Mouse (Mus musculus) spleen, postnatal 4 days (tissue): ENCODE measurements around the gene Phf11c.
"Not testable (repeated sequence)": the region's sequence is repeated elsewhere in the genome, so short reads cannot be mapped to it uniquely, and the experiment has no call there.

Experiments used
- DNase-seq, 2 experiments: peaks; one replicate each; pipeline ENCODE4 v3.0.0; 2022; ENCODE audit warnings: low spot score in 2 of 2

Gene Phf11c

GRCm38 (mm10) chr14:59395281-59395680 lies at the start of gene Phf11c:
Phf11c (minus strand) TSS chr14:59395381.
- DNase-seq = no peak

GRCm38 (mm10) chr14:59441472-59441805 lies 46.3 kb upstream of the Phf11c start:
- DNase-seq = no peak

GRCm38 (mm10) chr14:59440558-59441471 lies 45.6 kb upstream of the Phf11c start, which contains the start of the genes Setdb2 and Cab39l:
Setdb2 (minus strand) TSS chr14:59440884.
Cab39l (plus strand) TSS chr14:59440972.
- peak; percentile 94 to 97 for DNase-seq

GRCm38 (mm10) chr14:59440039-59440438 lies 44.9 kb upstream of the Phf11c start:
- DNase-seq = no peak

GRCm38 (mm10) chr14:59438505-59438904 lies 43.3 kb upstream of the Phf11c start:
- DNase-seq = no peak

GRCm38 (mm10) chr14:59437398-59437797 lies 42.2 kb upstream of the Phf11c start:
- DNase-seq = no peak

GRCm38 (mm10) chr14:59435206-59435605 lies 40.0 kb upstream of the Phf11c start:
- DNase-seq = no peak

GRCm38 (mm10) chr14:59433902-59434301 lies 38.7 kb upstream of the Phf11c start:
- DNase-seq = no peak

- DNase-seq = no peak
These were observed 35.4 kb upstream of the Phf11c start for GRCm38 (mm10) chr14:59430556-59430955.

GRCm38 (mm10) chr14:59422912-59423663 lies 27.9 kb upstream of the Phf11c start:
- DNase-seq = no peak

GRCm38 (mm10) chr14:59418171-59418570 lies 23.0 kb upstream of the Phf11c start:
- DNase-seq = no peak

- DNase-seq = not testable (repeated sequence)
These were observed 19.8 kb upstream of the Phf11c start for GRCm38 (mm10) chr14:59414979-59415378.

GRCm38 (mm10) chr14:59396999-59397398 lies 1.8 kb upstream of the Phf11c start:
- DNase-seq = peak; percentile 42 to 70

GRCm38 (mm10) chr14:59390181-59390580 lies 5.0 kb downstream of the Phf11c start:
- not testable (repeated sequence) for DNase-seq

- DNase-seq = no peak
These were observed 5.6 kb downstream of the Phf11c start for GRCm38 (mm10) chr14:59389532-59389931.

GRCm38 (mm10) chr14:59370348-59371068 lies 24.7 kb downstream of the Phf11c start:
- DNase-seq = no peak

- no peak for DNase-seq
These were observed 28.6 kb downstream of the Phf11c start for GRCm38 (mm10) chr14:59366386-59367105.

GRCm38 (mm10) chr14:59365244-59365644 lies 29.9 kb downstream of the Phf11c start, which contains the start of gene Phf11d:
Phf11d (minus strand) TSS chr14:59365470.
- no peak for DNase-seq

- not testable (repeated sequence) for DNase-seq
These were observed 54.0 kb downstream of the Phf11c start, which contains the start of gene Phf11b for GRCm38 (mm10) chr14:59341189-59341588. Phf11b (minus strand) TSS chr14:59341351.

- DNase-seq = no peak
These were observed 55.6 kb downstream of the Phf11c start for GRCm38 (mm10) chr14:59339541-59339940.

- DNase-seq = not testable (repeated sequence)
These were observed 59.1 kb downstream of the Phf11c start for GRCm38 (mm10) chr14:59336056-59336455.
